Mouse (Mus musculus) Patski (cell line): ENCODE data around the gene Eme2. TPM values are rescaled to one million over a fixed set of nuclear protein-coding genes. Genes with fewer than 3 reads are reported as not detected.

ENCODE experiments used
- ATAC-seq: fragments of 100-300 bp; one replicate; pipeline ENCODE4 v1.8.0; 2021
- CTCF ChIA-PET: fragments of 350-600 bp; sonication (Branson Sonifier 250); formaldehyde crosslinking; loops from one replicate; lab custom pipeline; 2022; ENCODE audit warnings: inconsistent platforms; lab: Charles Lee
- POLR2A ChIA-PET: fragments of 350-600 bp; sonication (Branson Sonifier 250); formaldehyde crosslinking; loops from one replicate; lab custom pipeline; 2022; ENCODE audit warnings: antibody characterized with exemption, inconsistent platforms; lab: Charles Lee
- DNase-seq: peaks from one replicate; pipeline ENCODE4 v3.0.0-alpha.2; 2011; ENCODE audit warnings: low read depth, low spot score
- H3K27me3 ChIP-seq: fragments of 371-371 bp; one replicate; pipeline ENCODE4 v1.5.1; 2021
- CTCF ChIP-seq: fragments of 100-300 bp; IDR thresholded peaks from one replicate; pipeline ENCODE4 v1.5.1; 2021
- in situ Hi-C: fragments of 300-500 bp; cut with MboI; formaldehyde crosslinking; loops from 3 replicates; pipeline ENCODE4 v1.11.1; 2018; ENCODE audit warnings: low pct_unique_long_range_greater_than_20kb, mixed read lengths
- polyA plus RNA-seq: library from polyadenylated mRNA; unstranded; gene quantifications from one replicate; pipeline ENCODE4 v1.2.3, GENCODE M21; 2021

Eme2 gene
- polyA plus RNA-seq, 1 experiment from 2014 or later = 21.4 TPM

DNA sequence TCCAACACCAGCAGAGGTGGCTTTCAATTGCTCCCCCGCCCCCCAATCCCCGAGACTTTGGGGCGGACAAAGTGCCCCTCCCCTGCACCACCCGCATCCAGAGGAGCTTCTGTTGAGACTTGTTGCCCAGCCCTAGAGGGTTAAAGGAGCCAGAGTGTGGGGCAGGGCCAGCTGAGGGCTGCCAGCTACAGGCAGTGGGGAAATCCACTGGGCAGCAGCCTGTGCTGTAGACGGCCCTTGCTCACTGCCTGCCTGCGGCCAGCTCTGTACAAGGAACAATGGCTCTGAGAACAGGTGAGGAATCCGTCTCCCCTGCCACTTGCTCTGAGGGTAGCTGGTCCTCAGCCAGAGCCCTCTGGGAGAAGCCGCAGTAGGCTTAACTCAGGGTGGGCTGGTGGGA is 16.4 kb downstream of the Eme2 start:
- POLR2A ChIA-PET = no interaction called here
- no peak for TF ChIP-seq CTCF
- DNase-seq = no peak
- H3K27me3 ChIP-seq = peaks cover 4% of the 10 kb centered on the region
- in situ Hi-C loops = no loop called here
- CTCF ChIA-PET = no interaction called here
- no peak for ATAC-seq

DNA sequence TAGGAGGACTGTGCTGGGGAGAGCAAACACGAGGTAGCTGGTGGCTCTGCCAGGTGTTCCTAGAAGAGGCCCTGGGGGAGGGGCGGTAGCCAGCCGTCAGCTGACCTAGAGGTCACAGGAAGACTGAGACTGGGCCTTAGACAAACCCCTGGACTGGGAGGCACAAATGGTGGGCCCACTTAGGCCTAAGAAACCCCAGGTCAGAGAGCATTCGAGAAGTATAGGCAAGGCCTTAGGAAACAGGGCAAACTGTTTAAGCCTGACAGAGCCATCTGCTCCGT is 16.8 kb downstream of the Eme2 start:
- ATAC-seq (no peak), DNase-seq (no peak)
- peaks cover 4% of the 10 kb centered on the region for H3K27me3 ChIP-seq
- CTCF ChIA-PET = no interaction called here
- POLR2A ChIA-PET = no interaction called here
- in situ Hi-C loops = no loop called here
- TF ChIP-seq CTCF = no peak

DNA sequence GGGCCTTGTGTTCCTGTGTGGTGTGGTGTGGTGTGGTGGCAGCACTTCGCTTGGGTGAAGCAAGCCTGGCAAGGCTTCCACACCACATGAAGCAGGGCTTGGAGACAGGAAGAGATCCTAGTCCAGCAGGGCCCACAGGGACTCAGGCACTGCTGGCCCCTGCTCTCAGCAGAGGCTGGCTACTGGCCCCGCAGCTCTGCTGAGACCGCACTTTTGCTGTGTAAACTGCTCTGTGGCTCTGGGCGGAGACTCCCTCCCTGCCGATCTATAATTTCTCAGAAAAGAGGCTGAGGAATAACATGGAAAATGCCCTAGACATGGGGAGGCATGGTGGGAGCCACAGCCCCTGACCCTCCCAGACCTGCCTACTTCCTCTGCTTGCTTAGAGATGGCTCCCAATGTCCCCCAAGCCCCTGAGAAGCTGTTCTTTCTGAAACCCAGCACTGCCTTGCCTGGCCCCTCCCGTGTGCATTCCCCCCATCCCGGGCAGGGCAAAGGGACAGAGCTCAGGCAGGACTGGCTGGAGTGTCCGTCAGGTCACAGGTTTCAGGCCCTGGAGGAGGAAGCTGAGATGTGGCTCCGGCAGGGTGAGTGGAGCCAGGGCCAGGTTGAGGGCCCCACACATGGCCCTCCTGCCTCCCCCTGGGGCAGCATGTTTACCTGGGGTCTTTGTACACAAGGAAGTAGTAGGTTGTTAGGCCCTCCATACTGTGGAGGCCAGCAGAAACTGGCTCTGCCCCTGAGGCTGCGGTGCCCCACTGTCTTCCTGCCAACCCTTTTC is 17.4 kb downstream of the Eme2 start:
- POLR2A ChIA-PET = no interaction called here
- CTCF ChIA-PET = no interaction called here
- no peak for ATAC-seq
- peaks cover 4% of the 10 kb centered on the region for H3K27me3 ChIP-seq
- TF ChIP-seq CTCF = no peak
- no peak for DNase-seq
- in situ Hi-C loops = no loop called here

DNA sequence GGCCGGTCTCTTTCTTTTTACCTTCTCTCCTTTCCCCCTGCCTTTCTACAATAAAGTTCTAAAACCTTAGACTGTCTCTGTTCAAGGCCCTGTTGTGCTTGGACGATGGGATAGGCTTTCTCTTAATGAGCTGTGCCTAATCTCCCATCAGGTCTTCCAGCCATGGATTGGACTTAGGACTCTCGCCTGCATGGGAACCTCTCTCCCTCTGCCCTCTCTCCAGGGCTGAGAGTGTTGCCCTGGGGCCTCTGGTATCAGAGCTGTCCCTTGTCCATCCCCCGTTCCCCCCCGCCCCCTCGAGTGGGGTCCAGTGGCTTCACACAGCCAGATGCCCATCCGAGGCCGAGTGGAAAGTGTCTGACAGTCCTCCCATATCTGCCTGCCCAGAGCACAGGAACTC is 19.9 kb downstream of the Eme2 start:
- ATAC-seq = no peak
- no peak for TF ChIP-seq CTCF
- DNase-seq = no peak
- POLR2A ChIA-PET = no interaction called here
- peaks cover 4% of the 10 kb centered on the region for H3K27me3 ChIP-seq
- CTCF ChIA-PET = no interaction called here
- in situ Hi-C loops = no loop called here

DNA sequence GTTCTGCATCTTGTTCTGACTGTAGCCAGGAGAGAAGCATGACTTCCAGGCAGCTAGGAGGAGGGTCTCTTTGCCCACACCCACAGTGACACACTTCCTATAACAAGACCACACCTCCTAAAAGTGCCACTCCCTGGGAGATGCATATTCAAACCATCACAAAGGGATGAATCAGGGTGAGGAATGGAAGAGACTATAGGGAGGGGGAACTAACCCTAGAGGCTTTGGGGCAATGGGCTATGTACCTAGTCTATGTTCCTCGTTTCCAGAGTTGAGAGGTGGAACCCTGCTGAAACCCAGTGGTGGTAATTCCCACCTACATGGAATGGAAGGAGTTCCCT is 20.5 kb downstream of the Eme2 start:
- ChIA-PET POLR2A (no interaction called here), CTCF (no interaction called here)
- in situ Hi-C loops = no loop called here
- no peak for DNase-seq
- TF ChIP-seq CTCF = no peak
- ATAC-seq = no peak
- peaks cover 4% of the 10 kb centered on the region for H3K27me3 ChIP-seq

DNA sequence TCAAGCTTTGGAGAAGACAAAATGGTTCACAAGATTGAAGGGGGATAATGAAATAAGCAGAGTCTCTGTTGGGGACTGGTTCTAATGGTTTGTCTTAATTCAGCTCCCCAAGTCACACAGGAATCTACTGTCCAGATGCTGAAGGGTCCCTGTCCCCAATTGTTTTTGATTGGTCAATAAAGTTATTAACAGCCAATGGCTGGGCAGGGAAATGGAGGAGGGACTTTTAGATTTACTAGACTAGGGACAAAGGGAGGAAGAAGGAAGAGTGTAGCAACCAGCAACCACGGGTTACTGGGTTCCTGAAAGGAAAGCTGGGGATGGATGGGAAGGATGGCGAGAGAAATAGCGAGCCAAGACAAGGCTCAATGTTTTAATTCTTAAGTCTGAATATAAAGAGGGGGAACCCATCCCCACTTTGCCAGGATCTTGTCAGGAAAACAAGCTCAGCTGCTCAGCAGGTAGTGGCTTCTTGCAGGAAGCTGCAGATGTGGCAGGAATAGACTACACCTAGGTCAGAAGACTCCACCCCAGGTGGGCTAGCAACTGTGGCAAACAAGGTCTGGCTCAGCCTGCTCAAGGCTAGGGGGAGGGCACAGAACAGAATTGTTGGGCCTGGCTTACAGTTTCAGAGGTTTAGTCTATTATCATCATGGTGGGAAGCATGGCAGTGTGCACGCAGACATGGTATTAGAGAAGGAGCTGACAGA is 21.0 kb downstream of the Eme2 start:
- H3K27me3 ChIP-seq = peaks cover 4% of the 10 kb centered on the region
- DNase-seq = no peak
- no peak for ATAC-seq
- TF ChIP-seq CTCF = no peak
- in situ Hi-C loops = no loop called here
- CTCF ChIA-PET = interaction anchor here (1.2 kb wide), 1 partner anchor 30 kb away, joined by 3 read pairs; no protein-coding TSS in a partner anchor
- POLR2A ChIA-PET = no interaction called here

DNA sequence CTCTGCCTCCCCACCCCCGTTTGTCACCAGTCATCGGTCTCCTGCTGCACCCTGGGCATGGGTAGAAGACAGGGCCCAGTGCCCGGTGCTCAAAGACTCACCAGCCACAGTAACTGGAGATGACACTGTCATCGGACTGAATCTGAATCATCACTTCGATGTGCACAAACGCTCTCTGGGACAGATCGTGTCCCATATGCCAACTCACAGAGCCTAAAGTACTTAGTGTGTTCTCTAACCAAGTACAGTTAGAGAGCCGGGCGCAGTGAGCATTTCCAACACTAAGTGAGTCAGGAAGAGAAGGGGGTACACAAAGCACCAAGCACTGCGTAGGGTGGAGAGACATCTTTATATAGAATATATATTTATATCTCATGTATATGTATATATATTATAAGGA is 27.0 kb downstream of the Eme2 start:
- ChIA-PET POLR2A (no interaction called here), CTCF (no interaction called here)
- in situ Hi-C loops = no loop called here
- H3K27me3 ChIP-seq = no peaks in the 10 kb centered on the region
- no peak for DNase-seq
- ATAC-seq = no peak
- no peak for TF ChIP-seq CTCF

DNA sequence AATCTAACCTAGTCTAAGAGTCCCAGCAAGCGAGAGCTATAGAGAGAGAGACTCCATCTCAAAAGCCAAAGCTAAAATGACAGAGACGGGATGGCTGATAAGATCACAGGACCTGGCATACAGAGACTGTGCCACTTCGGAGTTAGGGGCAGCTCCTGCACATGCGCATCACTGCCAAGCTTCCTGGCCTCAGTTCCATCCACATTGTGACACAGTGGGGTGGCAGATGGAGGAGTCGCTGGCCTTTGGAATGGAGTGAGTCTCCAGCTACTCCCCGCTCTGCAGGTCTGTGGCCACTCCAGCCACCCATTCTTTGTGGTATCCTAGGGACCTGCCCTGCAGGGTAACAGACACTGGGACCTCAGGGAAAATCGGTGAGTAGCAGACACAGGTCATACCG is 29.1 kb downstream of the Eme2 start, which contains the start of gene Igfals:
Igfals (plus strand) TSS at position 222 of the 400 bp plus-strand sequence.
- no peak for TF ChIP-seq CTCF
- no peak for ATAC-seq
- in situ Hi-C loops = no loop called here
- DNase-seq = no peak
- POLR2A ChIA-PET = interaction anchor here (1.0 kb wide), 1 partner anchor 18 kb away, joined by 3 read pairs; no protein-coding TSS in a partner anchor
- CTCF ChIA-PET = interaction anchor here (2.2 kb wide), 1 partner anchor 15 kb away, joined by 6 read pairs; no protein-coding TSS in a partner anchor
- no peaks in the 10 kb centered on the region for H3K27me3 ChIP-seq

DNA sequence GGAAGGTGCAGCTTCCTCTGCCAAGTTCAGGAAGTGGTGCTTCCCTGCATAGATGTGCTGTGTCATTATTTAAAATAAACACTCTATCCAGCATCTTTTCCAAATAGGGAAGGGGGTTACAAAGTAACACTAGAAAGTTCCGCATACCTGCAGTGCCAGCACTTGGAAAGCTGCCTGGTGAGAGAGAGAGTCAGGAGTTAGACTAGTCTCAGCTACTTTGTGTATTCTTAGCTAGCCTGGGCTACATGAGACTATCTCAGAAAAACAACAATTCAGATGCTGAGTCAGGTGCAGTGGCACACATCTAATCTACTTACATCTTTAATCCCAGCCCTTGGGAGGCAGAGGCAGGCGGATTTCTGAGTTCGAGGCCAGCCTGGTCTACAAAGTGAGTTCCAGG is 33.1 kb downstream of the Eme2 start:
- ChIA-PET CTCF (interaction anchor here (0.8 to 2.0 kb wide), 2 partner anchors 7 to 18 kb away, joined by 3 to 7 read pairs; no protein-coding TSS in a partner anchor), POLR2A (interaction anchor here (0.6 kb wide), 1 partner anchor 9 kb away, joined by 4 read pairs; no protein-coding TSS in a partner anchor)
- DNase-seq (no peak), ATAC-seq (no peak)
- no peaks in the 10 kb centered on the region for H3K27me3 ChIP-seq
- TF ChIP-seq CTCF = no peak
- in situ Hi-C loops = no loop called here

DNA sequence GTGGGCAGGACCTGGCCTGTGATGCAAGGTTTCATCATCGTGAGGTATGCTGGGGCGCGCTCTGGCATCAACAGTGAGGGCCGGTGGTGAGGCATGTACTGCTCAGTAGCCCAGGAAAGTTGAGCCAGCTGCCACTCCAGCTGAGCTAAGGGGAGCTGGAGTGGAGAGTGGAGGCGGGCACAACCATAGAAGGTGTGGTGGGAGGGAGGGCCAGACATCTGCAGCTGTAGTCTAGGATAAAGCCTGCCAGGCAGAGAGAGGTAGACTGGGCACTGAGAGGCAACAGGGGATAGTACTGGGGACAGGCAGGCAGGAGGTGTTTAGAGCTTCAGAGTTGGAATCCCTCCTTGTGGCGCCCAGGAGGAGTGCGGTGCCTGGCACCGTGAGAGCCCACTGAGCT is 34.8 kb downstream of the Eme2 start:
- H3K27me3 ChIP-seq = no peaks in the 10 kb centered on the region
- TF ChIP-seq CTCF = no peak
- ChIA-PET POLR2A (interaction anchor here (1.3 kb wide), 1 partner anchor 35 kb away, joined by 4 read pairs; the partner anchor contains the start of genes Eme2 and Mrps34), CTCF (interaction anchor here (0.7 to 2.0 kb wide), 2 partner anchors 9 to 44 kb away, joined by 3 to 7 read pairs; no protein-coding TSS in a partner anchor)
- in situ Hi-C loops = no loop called here
- DNase-seq = no peak
- ATAC-seq = no peak

DNA sequence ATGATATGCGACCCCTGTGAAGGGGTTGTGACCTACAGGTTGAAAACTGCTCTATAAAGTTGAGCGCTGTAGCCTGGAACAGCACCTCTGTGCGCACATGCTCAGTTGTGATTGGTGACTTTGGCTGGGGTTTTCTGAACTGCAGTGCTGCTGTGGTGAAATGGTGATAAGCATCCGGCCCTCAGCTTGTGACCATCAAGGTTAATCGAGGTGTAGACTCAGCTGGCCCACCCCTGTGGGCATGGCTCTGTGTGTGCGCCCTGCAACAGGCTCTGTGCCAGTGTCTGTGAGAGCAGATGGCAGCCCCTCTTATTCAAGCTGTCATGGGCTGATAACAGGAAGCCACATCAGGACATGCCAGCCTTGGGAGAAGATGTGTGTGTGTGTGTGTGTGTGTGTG is 35.9 kb downstream of the Eme2 start:
- POLR2A ChIA-PET = interaction anchor here (0.7 to 1.6 kb wide), 2 partner anchors 8 to 13 kb away, joined by 3 read pairs; no protein-coding TSS in a partner anchor
- DNase-seq = no peak
- H3K27me3 ChIP-seq = no peaks in the 10 kb centered on the region
- TF ChIP-seq CTCF = no peak
- in situ Hi-C loops = no loop called here
- CTCF ChIA-PET = no interaction called here
- no peak for ATAC-seq
